Mouse (Mus musculus): ENCODE measurements at regions not wholly inside any gene's neighbourhood (a gene's known extent, or its start where the extent isn't known, plus 50 kb on each side); places are given as distances from the start of the nearest gene placed in this dataset.

DNA sequence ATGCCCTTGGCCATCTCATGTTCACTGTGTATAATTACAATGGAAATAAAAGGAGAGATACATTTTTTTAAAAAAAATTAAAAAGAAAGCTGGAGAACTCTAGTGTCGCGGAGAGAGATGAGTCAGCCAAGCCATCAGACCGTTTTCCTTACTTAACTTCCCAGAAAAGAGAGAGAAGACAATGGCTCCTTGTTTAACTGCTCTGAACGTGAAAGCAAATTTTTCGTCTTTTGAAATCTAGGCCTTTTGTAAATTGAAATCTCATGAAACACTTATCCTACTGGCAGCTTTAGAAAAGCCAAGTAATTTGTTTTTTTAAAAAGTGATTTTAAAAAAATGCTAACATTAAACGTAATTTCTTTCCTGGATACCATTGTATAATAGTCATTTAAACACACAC, 89.7 kb upstream of the Runx1 start:
- TF ChIP-seq CHD2 (IDR thresholded peaks at IDR 0.05; ENCODE audit: low read depth, low read length) (no peak), MAFK (IDR thresholded peaks at IDR 0.05; ENCODE audit: insufficient read depth, low read depth, low read length) (no peak)
